Mouse (Mus musculus): ENCODE measurements around the gene Vmo1.

- TF ChIP-seq CTCF (IDR thresholded peaks at IDR 0.05; ENCODE audit: low read depth, low read length) (no peak), POLR2A (IDR thresholded peaks at IDR 0.05; ENCODE audit: insufficient read depth, low read length) (no peak)
Observed at GRCm38 (mm10) chr11:70518923-70519322, 4.5 kb upstream of the Vmo1 start, which contains the start of gene Gltpd2.

All from ES-Bruce4 (cell line).